Mouse (Mus musculus) erythroblast, adult 5-6 weeks (primary cell): Measurements from ENCODE around the gene Tcp1. TPM values are rescaled to one million over a fixed set of nuclear protein-coding genes. Genes with fewer than 3 reads are reported as not detected.
"Not testable (repeated sequence)": the region's sequence is repeated elsewhere in the genome, so short reads cannot be mapped to it uniquely, and the experiment has no call there.

Experiments used
- ATAC-seq: replicated peaks from 2 replicates; pipeline ENCODE4 v1.8.0; 2016; ENCODE audit warnings: moderate number of reproducible peaks, mild to moderate bottlenecking, moderate TSS enrichment, inconsistent platforms; ENCODE audit not compliant: poor library complexity, low FRiP score, severe bottlenecking
- total RNA-seq, 2 experiments: library from RNA; stranded (forward) in 1 of 2; stranded (reverse) in 1 of 2; fragments of 150-400 nt in 1 of 2; fragments of 200-764, 138-1000 nt in 1 of 2; gene quantifications; 2 replicates each; pipeline versions ENCODE4 v1.2.3 to v1.2.4; 2015 to 2017; ENCODE audit warnings: low replicate concordance in 2 of 2

Gene Tcp1
- total RNA-seq (2015; ENCODE audit: low replicate concordance), result 98.2 and 107 TPM in 2 replicates
- 117 and 145 TPM in 2 replicates for total RNA-seq (2017; ENCODE audit: low replicate concordance)

- peak; percentile 29 for ATAC-seq
These were observed at the start of gene Tcp1 for GRCm38 (mm10) chr17:12915488-12915880. Gene Tcp1 (plus strand): TSS chr17:12915701.

GRCm38 (mm10) chr17:12866853-12867252 is 48.6 kb upstream of the Tcp1 start:
- no peak for ATAC-seq

GRCm38 (mm10) chr17:12868043-12868442 is 47.5 kb upstream of the Tcp1 start, which contains the start of gene Mas1:
Gene Mas1 (minus strand): TSS chr17:12868143.
- no peak for ATAC-seq

- ATAC-seq, result no peak
These were observed 46.9 kb upstream of the Tcp1 start for GRCm38 (mm10) chr17:12868640-12869039.

- no peak for ATAC-seq
These were observed 43.0 kb upstream of the Tcp1 start for GRCm38 (mm10) chr17:12872275-12873028.

GRCm38 (mm10) chr17:12875734-12876133 is 39.8 kb upstream of the Tcp1 start, which contains the start of gene Mrgprh:
Gene Mrgprh (plus strand): TSS chr17:12876034.
- no peak for ATAC-seq

- ATAC-seq, result peak; percentile 77
These were observed 35.3 kb upstream of the Tcp1 start for GRCm38 (mm10) chr17:12880178-12880577.

GRCm38 (mm10) chr17:12881216-12881615 is 34.3 kb upstream of the Tcp1 start:
- no peak for ATAC-seq

- no peak for ATAC-seq
These were observed 28.9 kb upstream of the Tcp1 start for GRCm38 (mm10) chr17:12886620-12887019.

GRCm38 (mm10) chr17:12887021-12887775 is 28.3 kb upstream of the Tcp1 start:
- ATAC-seq, result no peak

GRCm38 (mm10) chr17:12891054-12891453 is 24.4 kb upstream of the Tcp1 start:
- ATAC-seq, result no peak

- no peak for ATAC-seq
These were observed 23.5 kb upstream of the Tcp1 start for GRCm38 (mm10) chr17:12892033-12892432.

- no peak for ATAC-seq
These were observed 17.8 kb upstream of the Tcp1 start for GRCm38 (mm10) chr17:12897674-12898073.

- ATAC-seq, result not testable (repeated sequence)
These were observed 16.9 kb upstream of the Tcp1 start for GRCm38 (mm10) chr17:12898607-12899006.

GRCm38 (mm10) chr17:12902291-12902690 is 13.2 kb upstream of the Tcp1 start:
- ATAC-seq, result no peak

- ATAC-seq, result no peak
These were observed 11.8 kb upstream of the Tcp1 start for GRCm38 (mm10) chr17:12903372-12904333.

GRCm38 (mm10) chr17:12904349-12904748 is 11.2 kb upstream of the Tcp1 start:
- no peak for ATAC-seq

GRCm38 (mm10) chr17:12905810-12906209 is 9.7 kb upstream of the Tcp1 start:
- no peak for ATAC-seq

- no peak for ATAC-seq
These were observed 9.1 kb upstream of the Tcp1 start for GRCm38 (mm10) chr17:12906436-12906835.
